Mouse (Mus musculus) adrenal gland, adult 18-20 months (tissue): ENCODE measurements at regions not wholly inside any gene's neighbourhood (a gene's known extent, or its start where the extent isn't known, plus 50 kb on each side); places are given as distances from the start of the nearest gene placed in this dataset.
A peak's percentile ranks its signal among the peaks of the same experiment; 100 is the strongest.

Experiments used
- DNase-seq, 2 experiments: peaks; one replicate each; pipeline ENCODE4 v3.0.0; 2021 to 2022; ENCODE audit warnings: low spot score in 2 of 2

DNA sequence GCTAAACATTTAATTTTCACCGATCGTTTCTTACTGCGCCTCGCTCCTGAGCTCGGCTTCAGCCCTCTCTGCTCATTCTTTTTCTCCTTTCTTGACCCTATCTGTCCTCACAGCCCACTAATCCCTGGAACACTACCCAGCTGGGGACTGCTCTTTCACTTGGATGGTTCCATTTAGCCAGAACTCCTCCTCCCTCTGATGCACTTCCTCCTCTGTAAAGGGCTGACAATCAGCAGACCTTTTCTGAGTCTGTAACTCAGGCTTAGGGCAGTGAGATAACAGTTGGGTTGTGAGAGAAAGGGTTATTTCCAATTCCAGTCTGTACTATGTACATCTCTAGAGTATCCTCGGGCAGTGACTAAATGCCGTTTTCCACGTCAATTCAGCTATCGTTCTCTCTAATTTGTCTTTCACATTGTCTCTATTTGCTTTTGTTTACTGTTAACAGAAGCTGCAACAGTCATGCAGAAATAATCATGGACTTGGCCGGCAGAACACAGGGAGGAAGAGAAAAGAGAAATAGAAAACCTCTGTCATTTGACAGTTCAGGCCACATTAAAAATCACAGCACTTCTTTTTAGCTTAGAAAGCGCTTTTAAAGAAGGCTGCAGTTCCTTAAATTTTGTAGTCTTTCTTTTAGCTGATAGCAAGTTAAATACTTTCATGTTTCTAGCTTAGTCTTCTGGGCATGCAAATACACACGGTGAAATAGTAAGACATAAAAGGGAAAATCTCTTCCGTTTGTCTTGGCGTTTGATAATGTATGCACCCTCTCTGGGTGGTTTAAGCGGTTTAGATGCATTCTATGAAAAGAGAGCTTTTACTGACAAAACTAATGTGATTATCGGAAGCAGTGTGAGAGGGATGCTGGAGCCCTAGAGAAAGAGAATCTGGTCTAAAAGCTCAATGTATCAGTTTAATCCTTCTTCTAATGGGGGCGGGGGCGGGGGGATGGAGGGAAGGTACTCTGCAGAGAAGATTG is 94.7 kb upstream of the Fam181b start:
- no peak for DNase-seq

DNA sequence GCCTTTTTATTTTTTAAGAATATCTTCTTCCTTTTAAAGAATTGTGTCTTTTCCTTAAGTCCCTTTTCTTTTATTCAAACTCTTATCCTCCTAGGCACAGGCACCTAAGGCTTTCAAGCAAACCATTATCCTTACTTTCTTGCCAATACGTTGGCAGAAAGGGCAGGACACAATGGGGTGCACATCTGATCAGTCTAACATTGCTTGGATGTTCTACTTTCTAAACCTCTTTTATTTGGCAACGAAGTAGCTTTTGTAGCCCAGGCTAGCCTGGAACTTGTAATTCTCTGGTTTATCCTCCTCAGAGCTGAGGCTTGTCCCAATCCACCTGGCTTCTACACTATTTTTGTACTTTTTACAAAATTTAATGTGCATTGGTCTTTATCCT is 94.0 kb upstream of the Fam181b start:
- no peak for DNase-seq

DNA sequence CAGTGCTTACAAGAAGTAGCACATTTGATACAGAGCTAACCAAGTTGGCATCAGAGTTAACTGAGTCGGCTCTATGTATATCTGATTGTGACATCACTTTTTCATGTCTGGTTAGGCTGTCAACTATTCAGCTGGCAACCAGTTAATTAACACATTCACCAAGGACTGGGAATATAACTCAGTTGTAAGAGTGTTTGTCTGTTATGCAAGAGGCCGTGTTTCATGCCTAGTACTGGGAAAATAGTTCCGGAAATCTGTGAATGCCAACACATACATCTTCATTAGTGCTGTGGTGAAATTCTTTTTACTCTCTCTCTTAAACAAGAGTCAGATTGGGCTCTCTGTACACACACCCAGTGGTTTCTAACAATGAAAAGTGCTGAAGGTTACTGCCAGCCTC is 80.8 kb upstream of the Fam181b start:
- no peak for DNase-seq

DNA sequence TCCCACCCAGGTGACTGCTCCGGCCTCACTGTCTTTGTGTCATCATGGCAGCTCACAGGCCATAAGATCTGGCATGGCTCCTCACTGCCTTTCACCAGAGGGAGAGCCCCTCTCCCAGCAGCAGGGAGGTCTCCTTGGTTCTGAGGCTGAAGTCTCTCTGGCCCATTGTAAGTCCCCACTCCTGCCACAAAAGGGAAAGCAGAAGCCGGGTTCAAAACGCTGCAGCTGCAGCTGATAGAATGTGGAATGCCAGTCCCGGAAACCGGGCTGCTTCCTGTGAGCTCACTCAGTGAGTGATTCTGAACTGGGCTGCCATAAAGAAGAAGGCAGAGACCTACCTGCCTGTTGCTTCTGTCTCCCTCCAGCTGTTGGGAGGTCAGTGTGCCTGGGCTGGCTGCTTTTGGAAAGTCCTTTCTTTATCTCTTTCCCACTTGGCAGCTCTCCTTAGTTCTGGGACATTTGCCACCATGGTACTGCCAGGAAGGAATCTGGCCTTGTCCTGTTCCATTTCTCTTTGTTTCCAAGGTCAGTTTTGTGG is 72.9 kb upstream of the Fam181b start:
- DNase-seq: peak; percentile 44 to 49

DNA sequence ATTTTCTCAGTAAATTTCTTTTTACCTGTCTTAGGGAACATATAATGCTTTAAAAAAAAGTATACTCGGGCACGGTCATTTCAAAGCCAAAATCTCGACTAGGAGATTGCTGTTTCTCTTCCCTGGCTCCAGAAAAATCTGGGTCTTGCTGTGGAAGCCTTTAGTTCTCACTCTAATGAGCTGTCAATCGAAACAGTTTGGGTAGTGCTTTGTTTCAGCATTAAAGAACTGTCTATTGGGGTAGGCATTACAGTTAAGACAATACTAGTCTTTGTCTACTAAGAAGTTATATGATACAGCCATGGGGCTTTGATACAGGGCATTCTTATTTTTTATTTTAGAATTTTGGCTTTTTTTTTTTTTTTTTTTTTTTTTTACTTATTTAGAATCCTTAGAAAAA is 71.9 kb upstream of the Fam181b start:
- no peak for DNase-seq

DNA sequence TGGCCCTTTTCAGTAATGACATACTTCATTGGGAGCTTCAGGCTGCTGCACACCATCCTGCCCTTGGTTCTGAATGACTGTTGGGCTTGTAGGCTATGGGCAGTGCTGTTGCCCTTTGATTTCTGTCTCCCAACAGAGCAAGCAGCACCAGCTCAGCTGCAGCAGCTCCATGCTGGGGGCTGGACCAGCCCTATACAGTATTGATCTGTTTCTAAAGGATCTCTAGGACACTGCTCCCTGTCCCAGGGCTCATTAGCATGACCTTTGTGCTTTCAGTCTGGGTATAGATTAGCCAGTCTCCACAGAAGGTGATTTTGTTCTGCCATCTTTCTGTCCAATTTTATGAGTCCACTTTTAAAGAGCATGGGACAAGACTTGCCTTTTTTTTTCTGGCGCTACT is 60.3 kb upstream of the Fam181b start:
- no peak for DNase-seq

DNA sequence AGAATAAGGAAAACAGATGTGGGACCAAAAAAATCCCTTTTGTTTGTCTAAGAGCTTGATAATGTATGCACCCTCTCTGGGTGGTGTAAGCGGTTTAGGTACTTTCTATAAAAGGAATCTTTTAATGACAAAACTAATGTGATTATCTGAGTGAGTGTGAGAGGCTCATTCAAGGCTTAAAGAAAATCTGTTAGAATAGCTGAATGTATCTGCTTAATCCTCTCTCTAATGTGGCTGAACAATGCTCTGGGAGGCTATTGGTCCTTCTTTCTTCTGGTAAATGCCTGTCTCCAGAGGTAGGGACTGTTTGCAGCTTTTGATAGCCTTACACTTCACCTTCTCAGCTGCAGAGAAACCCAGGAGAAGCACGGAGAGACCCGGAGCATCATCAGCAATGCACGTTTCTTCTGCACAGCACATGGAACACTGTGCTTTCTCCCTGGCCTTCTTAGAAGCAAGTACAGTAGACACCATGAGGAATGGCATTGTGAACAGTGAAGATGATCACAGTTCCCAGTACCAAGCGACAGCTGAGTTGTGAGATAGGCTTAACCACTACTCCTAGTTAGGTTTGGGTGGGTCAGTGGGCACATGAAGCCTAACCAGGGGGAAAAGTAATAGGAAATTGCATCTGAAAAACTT is 56.1 kb upstream of the Fam181b start:
- no peak for DNase-seq

DNA sequence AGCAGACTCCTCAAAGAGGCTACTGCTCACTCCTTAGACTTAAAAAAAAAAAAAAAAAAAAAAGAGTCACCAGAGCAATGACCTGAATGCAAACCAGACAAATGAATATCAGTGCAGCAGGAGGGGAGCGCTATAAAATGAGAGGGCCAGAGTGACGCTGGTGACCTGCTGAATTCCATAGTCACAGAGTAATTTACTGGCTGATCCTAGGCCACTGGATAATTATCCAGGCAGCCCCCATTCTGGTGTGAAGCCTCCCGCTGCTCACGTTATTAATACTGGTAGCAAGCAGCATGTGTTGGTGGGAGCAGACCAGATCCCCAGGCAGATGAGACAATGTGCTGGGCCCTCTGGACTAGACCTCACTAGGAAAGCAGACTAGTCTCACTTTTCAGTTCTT is 53.4 kb upstream of the Fam181b start:
- no peak for DNase-seq
